Mouse (Mus musculus): ENCODE measurements around the gene Secisbp2l. TPM values are rescaled to one million over a fixed set of nuclear protein-coding genes. Genes with fewer than 3 reads are reported as not detected.
A peak's percentile ranks its signal among the peaks of the same experiment; 100 is the strongest.

The Secisbp2l gene
- polyA plus RNA-seq, 1 experiment from 2014 or later, result 29.9 TPM

DNA sequence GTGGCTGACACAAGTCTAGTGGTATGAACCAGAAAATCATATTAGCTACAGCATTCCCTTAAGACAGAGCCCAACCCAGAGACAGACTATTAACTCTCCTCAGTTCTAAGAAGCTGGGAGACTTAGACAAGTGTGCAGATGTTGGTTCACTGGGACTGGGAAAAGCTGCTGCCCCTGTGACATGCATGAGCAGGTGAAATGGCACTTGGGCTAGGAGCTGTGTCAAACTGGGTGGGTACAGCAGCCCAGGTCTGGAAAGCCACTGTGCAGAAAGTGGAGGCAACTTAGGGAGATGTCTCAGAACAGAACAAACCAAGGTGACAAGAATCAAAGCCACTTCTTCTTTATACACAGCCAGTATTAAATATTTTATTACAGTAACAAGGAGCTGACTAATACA is 47.9 kb downstream of the Secisbp2l start:
- Histone ChIP-seq H3K27me3 (no peaks in the 10 kb centered on the region), H3K27ac (replicated peaks) (no peak overlapping the region), H3K36me3 (peaks cover 15% of the 10 kb centered on the region), H3K4me2 (no peak overlapping the region), H3K4me1 (replicated peaks) (peaks cover 14% of the 10 kb centered on the region), H3K9me3 (no peaks in the 10 kb centered on the region), H3K9ac (no peak overlapping the region), H3K4me3 (no peak overlapping the region)
- no peak for ATAC-seq (ENCODE audit: low read depth)

DNA sequence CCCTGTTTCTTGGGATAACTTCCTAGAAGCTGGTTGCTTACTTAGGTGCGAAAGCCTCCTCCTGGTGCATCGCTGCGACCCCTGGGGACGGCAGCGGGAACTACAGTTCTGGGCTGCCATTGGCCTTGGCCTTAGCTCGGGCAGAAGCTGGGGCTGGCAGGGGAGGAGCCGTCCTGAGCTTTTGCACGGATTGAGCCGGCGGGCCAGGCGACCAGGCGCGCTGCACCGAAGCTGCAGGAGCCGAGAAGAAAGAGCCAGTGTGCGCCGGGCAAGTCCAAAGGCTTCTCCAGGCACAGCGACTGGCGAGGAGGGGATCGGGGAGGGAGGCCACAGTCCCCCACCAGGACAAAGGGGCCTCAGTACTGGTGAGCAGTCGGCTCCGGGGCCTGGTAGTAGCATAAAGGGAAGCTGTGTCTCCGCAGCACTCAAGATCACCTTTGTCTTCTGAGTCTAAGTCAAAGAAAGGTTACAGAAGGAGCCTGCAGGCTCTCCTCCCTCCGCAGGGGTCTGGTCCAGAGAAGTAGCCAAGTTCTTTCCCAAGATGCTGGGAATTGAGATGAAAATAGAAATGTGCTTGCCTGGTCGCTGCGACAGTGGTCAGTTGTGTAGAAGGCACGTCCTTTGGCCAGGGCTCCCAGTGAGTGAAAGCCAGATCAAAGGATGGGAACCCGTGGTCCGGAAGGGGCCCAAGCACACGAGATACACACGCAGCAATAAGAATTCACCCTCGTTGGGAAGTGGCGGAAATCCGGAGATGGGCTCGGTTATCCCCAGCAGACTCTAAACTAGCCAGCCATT is 50.7 kb downstream of the Secisbp2l start:
- Histone ChIP-seq H3K36me3 (no peaks in the 10 kb centered on the region), H3K4me2 (peak overlapping the region; percentile 65), H3K9ac (peak overlapping the region; percentile 80), H3K4me1 (replicated peaks) (peaks cover 14% of the 10 kb centered on the region), H3K9me3 (no peaks in the 10 kb centered on the region), H3K27ac (replicated peaks) (peak overlapping the region; percentile 91), H3K27me3 (0 out of 2 replicates have a peak, but pooled peaks cover 3% of the 10 kb centered on the region), H3K4me3 (peak overlapping the region; percentile 46)
- ATAC-seq (ENCODE audit: low read depth), result peak; percentile 97
- 5% methylated on average over 35 of the region's 35 CpGs for WGBS

DNA sequence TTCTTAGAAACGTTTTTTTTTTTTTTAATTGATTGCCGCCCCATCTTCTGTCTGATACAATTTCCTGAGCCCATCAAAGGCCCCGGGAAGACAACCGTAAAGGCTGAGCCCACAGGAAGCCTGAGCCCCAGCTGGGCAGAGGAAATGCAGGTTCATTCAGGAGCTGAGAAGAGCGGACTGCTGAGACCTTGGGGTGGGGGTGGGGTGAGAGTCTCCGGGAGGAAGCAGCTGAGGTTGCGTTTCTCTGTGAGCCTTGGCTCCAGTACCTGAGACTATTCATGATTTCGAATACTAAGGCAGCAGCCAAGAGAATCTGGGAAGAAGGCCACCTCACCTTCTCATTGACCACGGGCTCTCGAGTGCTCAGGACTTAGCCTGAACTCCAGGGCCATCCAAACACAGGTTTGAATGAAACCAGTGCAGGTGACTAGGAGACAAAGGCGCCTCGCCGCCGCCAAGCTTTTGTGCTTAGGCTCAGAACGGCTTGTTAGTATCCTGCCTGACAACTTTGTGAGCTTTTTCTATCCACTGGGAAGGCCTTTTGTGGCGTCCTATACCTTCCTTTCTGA is 58.0 kb downstream of the Secisbp2l start:
- H3K4me1 ChIP-seq (replicated peaks), result peaks cover 36% of the 10 kb centered on the region
- no peaks in the 10 kb centered on the region for H3K9me3 ChIP-seq
- under 1% methylated on average over 16 of the region's 16 CpGs for WGBS
- peak overlapping the region; percentile 98 for H3K4me2 ChIP-seq
- H3K36me3 ChIP-seq, result no peaks in the 10 kb centered on the region
- H3K27me3 ChIP-seq, result peaks cover 30% of the 10 kb centered on the region
- ATAC-seq (ENCODE audit: low read depth), result peak; percentile 44
- H3K4me3 ChIP-seq, result peak overlapping the region; percentile 56
- peak overlapping the region; percentile 72 for H3K27ac ChIP-seq (replicated peaks)
- H3K9ac ChIP-seq, result peak overlapping the region; percentile 70

DNA sequence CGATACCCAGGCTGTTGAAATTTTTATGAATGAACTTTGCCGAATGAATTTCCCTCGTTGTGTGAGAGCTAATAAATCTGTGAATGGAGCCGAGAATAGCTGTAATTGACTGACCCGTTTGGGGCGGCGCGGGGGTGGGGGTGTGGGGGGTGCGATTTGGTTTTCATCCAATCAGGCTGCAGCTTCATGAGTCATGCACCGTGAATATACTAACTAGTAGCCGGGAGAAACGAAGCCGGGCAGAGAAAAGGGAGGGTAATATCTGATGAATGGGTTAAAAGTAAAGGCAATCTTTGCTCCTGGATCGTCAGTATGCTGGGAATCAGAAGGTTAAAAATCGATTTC is 58.6 kb downstream of the Secisbp2l start, which contains the start of gene Shc4:
Shc4 (minus strand) TSS at position 63 of the 345 bp plus-strand sequence.
- Histone ChIP-seq H3K36me3 (no peaks in the 10 kb centered on the region), H3K4me2 (peak within 1 kb of the TSS; percentile 98), H3K27ac (replicated peaks) (peak within 1 kb of the TSS; percentile 78), H3K9ac (peak within 1 kb of the TSS; percentile 70), H3K9me3 (no peaks in the 10 kb centered on the region), H3K4me1 (replicated peaks) (peaks cover 36% of the 10 kb centered on the region), H3K27me3 (peaks cover 30% of the 10 kb centered on the region), H3K4me3 (peak within 1 kb of the TSS; percentile 56)
- ATAC-seq (ENCODE audit: low read depth), result peak; percentile 89
- WGBS, result 1% methylated on average over 15 of the region's 15 CpGs

DNA sequence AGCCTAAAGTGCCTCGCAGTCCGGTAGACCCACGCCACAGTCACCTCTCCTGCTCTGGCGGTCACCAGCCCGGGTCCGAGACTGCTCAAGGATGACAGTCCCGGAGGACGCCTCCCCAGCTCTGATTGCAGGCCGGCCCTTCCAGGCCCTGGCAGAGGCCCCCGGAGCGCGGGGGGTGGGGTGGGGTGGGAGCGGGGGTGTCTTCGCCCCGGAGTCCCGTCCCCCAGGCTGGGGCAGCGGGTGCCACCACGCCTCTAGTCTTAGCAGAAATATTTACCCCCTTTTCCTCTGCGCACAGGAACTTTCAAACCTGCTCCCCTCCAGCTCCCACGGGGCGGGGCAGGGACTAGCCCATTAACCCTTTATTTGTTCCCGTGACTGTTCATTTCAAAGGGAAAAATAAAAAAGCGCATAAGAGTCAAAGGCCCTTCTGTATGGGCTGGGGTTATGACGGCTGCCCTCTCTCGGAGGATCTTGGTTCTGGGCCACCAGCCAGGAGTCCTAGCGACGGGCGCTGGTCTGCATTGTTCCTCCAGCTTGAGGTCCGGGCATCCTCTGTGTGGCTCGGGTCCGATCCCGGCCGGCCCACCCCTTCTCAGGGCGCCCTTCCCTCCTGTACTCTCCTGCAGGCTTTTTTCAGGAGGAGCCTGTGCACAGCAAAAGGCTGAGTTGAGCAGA is 59.1 kb downstream of the Secisbp2l start:
- Histone ChIP-seq H3K4me2 (peak overlapping the region; percentile 98), H3K9me3 (no peaks in the 10 kb centered on the region), H3K9ac (peak overlapping the region; percentile 70), H3K4me3 (peak overlapping the region; percentile 56), H3K4me1 (replicated peaks) (peaks cover 36% of the 10 kb centered on the region), H3K36me3 (no peaks in the 10 kb centered on the region), H3K27me3 (peaks cover 30% of the 10 kb centered on the region), H3K27ac (replicated peaks) (peak overlapping the region; percentile 78)
- WGBS, result under 1% methylated on average over 34 of the region's 34 CpGs
- ATAC-seq (ENCODE audit: low read depth), result peak; percentile 87

DNA sequence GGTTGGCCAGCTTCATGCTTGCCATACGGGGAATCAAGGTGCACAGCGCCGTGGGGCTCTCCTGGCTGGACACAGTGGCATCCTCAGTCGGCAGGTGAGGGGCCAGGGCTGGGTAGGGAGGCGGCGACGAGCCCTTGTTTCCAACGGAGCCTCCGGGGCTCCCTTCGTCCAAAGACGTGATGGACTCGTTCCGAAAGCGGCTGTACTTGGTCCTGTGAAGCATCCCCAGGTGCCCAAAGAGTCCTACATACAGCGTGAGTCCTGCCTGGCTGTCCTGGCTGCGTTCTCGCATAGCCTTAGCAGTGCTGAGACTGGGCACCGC is 59.6 kb downstream of the Secisbp2l start:
- Histone ChIP-seq H3K36me3 (no peaks in the 10 kb centered on the region), H3K4me2 (peak overlapping the region; percentile 98), H3K4me3 (peak overlapping the region; percentile 56), H3K27me3 (peaks cover 30% of the 10 kb centered on the region), H3K9me3 (no peaks in the 10 kb centered on the region), H3K27ac (replicated peaks) (peak overlapping the region; percentile 78; the same call in 1 of the 2 replicates), H3K9ac (peak overlapping the region; percentile 70), H3K4me1 (replicated peaks) (peaks cover 36% of the 10 kb centered on the region)
- ATAC-seq (ENCODE audit: low read depth), result no peak
- 2% methylated on average over 18 of the region's 18 CpGs for WGBS

DNA sequence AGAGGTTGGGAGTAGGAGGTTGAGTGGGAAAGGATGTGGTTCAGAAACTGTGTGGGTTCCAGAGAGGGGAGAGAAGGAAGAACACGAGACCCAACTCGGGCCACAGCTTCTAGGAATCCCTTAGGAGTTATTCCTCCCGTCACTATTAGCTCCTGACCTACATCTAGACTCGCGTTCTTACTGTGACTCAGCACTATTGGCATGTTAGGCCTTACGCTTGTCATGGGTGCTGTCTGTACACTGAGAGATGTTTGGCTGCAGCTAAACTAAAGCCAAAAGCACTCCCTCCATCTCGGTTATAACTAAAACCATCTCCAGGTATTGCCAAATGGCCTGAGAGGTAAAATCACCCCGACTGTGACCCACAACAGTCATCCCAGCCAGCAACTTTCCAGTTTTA is 66.1 kb downstream of the Secisbp2l start:
- H3K4me2 ChIP-seq, result no peak overlapping the region
- ATAC-seq (ENCODE audit: low read depth), result no peak
- no peak overlapping the region for H3K9ac ChIP-seq
- no peak overlapping the region for H3K27ac ChIP-seq (replicated peaks)
- no peak overlapping the region for H3K4me3 ChIP-seq
- H3K4me1 ChIP-seq (replicated peaks), result peaks cover 9% of the 10 kb centered on the region; the same call in 1 of the 2 replicates
- no peaks in the 10 kb centered on the region for H3K9me3 ChIP-seq
- no peaks in the 10 kb centered on the region for H3K36me3 ChIP-seq
- WGBS, result 83% methylated on average over 8 of the region's 8 CpGs
- H3K27me3 ChIP-seq, result peaks cover 5% of the 10 kb centered on the region

DNA sequence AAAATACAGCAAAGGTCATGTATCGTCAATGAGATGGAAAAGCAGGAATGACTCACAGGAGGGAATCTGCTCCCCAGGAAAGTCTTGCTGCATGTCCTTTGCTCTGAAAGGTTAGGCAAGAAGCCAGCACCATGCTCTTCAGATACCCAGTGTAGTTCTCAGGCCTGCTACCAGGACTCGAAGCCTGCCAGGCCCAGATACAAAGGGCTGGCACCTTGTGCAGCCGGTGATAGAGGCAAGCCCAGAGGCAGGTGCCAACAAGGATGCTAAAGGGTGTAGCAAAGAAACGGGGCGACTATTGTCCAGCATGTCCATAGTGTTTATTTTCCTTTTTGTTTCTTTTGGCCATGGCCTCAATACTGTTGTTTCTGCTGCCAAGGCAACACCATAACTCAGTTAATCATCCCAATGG is 76.2 kb downstream of the Secisbp2l start:
- H3K4me1 ChIP-seq (replicated peaks), result peaks cover 24% of the 10 kb centered on the region
- ATAC-seq (ENCODE audit: low read depth), result 0 out of 2 replicates have a peak, but pooled peaks have one; percentile 13
- no peak overlapping the region for H3K4me2 ChIP-seq
- H3K4me3 ChIP-seq, result no peak overlapping the region
- 62% methylated on average over 5 of the region's 5 CpGs for WGBS
- no peaks in the 10 kb centered on the region for H3K36me3 ChIP-seq
- H3K27ac ChIP-seq (replicated peaks), result no peak overlapping the region
- no peaks in the 10 kb centered on the region for H3K9me3 ChIP-seq
- H3K27me3 ChIP-seq, result no peaks in the 10 kb centered on the region
- H3K9ac ChIP-seq, result no peak overlapping the region

DNA sequence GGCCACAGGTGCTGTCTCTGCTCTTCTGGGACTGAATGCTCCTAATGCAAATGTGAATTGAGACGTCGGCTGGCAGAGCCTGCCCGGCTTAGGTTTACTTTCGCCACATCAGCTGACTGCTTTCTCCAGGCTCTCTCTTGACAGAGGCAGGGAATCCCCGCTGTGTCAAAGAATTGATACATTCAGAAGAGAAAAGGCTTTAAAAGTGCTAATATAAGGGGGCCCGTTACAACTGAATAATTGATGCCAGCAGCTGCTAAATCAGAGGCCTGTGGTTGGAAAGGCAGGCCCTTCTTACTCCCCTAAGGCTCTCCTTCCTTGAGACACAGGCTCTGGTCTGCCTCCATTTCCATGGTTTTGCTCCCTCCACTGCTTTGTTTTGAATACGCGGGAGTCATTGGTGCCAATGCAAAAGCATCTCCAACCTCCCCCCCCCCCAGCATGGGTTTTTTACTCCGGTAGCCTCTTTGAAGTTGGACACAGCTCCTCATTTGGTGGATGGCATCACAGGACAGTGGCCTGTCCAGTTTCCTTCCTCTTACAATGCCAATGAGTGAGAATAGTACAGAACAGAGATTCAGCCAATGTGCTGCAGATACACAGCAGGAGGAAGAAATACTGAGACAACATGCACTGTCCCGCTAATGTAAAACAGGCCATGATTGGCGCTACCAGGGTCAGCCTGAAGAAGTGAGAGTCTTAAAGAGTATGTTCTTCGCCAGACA is 77.6 kb downstream of the Secisbp2l start:
- Histone ChIP-seq H3K9me3 (no peaks in the 10 kb centered on the region), H3K27ac (replicated peaks) (peak overlapping the region; percentile 73), H3K4me3 (no peak overlapping the region), H3K4me1 (replicated peaks) (peaks cover 28% of the 10 kb centered on the region), H3K4me2 (no peak overlapping the region; the same call in 1 of the 2 replicates), H3K9ac (no peak overlapping the region), H3K27me3 (no peaks in the 10 kb centered on the region), H3K36me3 (no peaks in the 10 kb centered on the region)
- 33% methylated on average over 12 of the region's 12 CpGs for WGBS
- peak; percentile 67 for ATAC-seq (ENCODE audit: low read depth)

DNA sequence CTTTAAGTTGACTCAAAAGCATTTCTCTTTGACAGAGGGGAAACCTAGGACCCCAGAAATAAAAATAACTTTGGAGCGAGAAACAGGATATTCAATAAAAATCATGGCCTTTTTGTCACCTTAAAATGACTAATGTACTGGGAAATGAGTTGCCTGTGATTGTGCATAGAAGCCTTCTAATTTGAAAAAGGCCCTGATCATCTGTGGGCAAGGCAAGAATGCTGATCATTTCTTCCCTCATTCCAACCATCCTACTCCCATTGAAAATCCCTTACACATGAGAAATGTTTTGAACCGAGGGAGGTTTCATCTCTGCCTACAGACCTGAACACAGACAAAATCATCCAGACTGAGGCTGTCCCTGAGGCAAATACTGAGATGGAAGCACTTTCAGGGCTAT is 79.8 kb downstream of the Secisbp2l start:
- WGBS, result 83% methylated on average over 2 of the region's 2 CpGs
- H3K9me3 ChIP-seq, result no peaks in the 10 kb centered on the region
- no peak overlapping the region for H3K9ac ChIP-seq
- H3K27ac ChIP-seq (replicated peaks), result no peak overlapping the region
- ATAC-seq (ENCODE audit: low read depth), result no peak
- H3K4me3 ChIP-seq, result no peak overlapping the region
- H3K4me2 ChIP-seq, result no peak overlapping the region
- H3K27me3 ChIP-seq, result no peaks in the 10 kb centered on the region
- H3K4me1 ChIP-seq (replicated peaks), result peaks cover 28% of the 10 kb centered on the region
- no peaks in the 10 kb centered on the region for H3K36me3 ChIP-seq

DNA sequence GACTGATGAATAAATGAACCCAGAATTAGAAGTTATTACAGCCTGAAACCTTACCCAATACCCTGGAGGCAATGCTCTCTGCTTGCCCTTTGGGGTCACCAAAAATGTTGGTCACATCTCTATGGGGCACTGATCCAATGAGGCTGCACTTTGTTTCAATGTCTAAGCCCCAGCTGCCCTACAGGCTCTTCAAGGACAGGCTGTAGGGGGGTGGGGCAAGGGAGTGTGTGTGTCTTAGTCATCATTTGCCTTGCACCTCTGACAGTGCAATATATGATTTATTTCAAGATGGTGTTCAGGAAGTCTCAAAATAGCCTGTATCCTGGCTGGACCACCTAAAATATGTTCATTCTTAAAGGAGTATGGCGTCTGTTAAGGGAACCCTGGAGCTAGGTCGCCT is 81.1 kb downstream of the Secisbp2l start:
- no peaks in the 10 kb centered on the region for H3K9me3 ChIP-seq
- no peak overlapping the region for H3K4me2 ChIP-seq
- peaks cover 27% of the 10 kb centered on the region for H3K4me1 ChIP-seq (replicated peaks)
- H3K9ac ChIP-seq, result no peak overlapping the region
- WGBS, result 90% methylated on average over 2 of the region's 2 CpGs
- no peaks in the 10 kb centered on the region for H3K36me3 ChIP-seq
- H3K4me3 ChIP-seq, result no peak overlapping the region
- no peak for ATAC-seq (ENCODE audit: low read depth)
- no peak overlapping the region for H3K27ac ChIP-seq (replicated peaks)
- H3K27me3 ChIP-seq, result no peaks in the 10 kb centered on the region

DNA sequence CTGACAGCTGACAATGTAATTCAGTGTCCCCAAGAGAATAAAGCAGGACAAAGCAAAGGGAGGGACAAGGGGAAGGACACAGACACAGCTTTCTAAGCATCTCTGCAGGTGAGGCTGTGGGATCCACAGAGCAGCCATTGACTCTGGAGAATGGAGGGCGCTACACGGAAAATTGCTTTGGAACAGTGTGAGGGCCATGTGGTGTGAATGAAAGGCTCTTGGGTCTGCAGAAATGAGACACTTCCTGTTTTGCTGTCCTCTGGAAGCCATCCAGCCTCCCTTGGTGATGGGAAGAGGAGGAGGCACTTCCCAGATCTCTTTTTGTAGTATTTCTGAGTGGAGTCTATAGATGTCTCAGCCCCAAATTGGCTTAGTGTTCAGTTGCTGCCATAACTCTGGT is 86.5 kb downstream of the Secisbp2l start:
- ATAC-seq (ENCODE audit: low read depth), result no peak
- H3K9me3 ChIP-seq, result no peaks in the 10 kb centered on the region
- no peak overlapping the region for H3K4me2 ChIP-seq
- H3K27me3 ChIP-seq, result no peaks in the 10 kb centered on the region
- H3K27ac ChIP-seq (replicated peaks), result no peak overlapping the region
- WGBS, result 30% methylated on average over 2 of the region's 2 CpGs
- no peak overlapping the region for H3K9ac ChIP-seq
- peaks cover 7% of the 10 kb centered on the region for H3K4me1 ChIP-seq (replicated peaks)
- H3K4me3 ChIP-seq, result no peak overlapping the region
- H3K36me3 ChIP-seq, result no peaks in the 10 kb centered on the region
